Mouse (Mus musculus) brain, embryonic 14.5 days (tissue): ENCODE results near the gene Hes3. TPM values are rescaled to one million over a fixed set of nuclear protein-coding genes. Genes with fewer than 3 reads are reported as not detected.
A peak's percentile ranks its signal among the peaks of the same experiment; 100 is the strongest.

ENCODE experiments used
- DNase-seq: peaks from one replicate; pipeline ENCODE4 v3.0.0-alpha.2; 2011; ENCODE audit warnings: low read depth
- CTCF ChIP-seq: fragments of 200-500 bp; IDR thresholded peaks from 2 replicates; pipeline ENCODE4 v1.5.1; 2012; ENCODE audit warnings: inconsistent platforms, mild to moderate bottlenecking, moderate library complexity, borderline replicate concordance; ENCODE audit not compliant: insufficient read depth, insufficient read length; ENCODE audit errors: extremely low read depth
- POLR2A ChIP-seq: fragments of 200-500 bp; IDR thresholded peaks from 2 replicates; pipeline ENCODE4 v1.6.1; 2012; ENCODE audit warnings: mild to moderate bottlenecking, inconsistent platforms, borderline replicate concordance; ENCODE audit not compliant: poor library complexity, insufficient read depth, insufficient read length, severe bottlenecking; ENCODE audit errors: extremely low read depth
- polyA plus RNA-seq: library from polyadenylated mRNA; depleted of rRNA; stranded (reverse); fragments of >200 nt; gene quantifications from 2 replicates; pipeline ENCODE4 v1.2.3, GENCODE M21; 2012

The Hes3 gene
- polyA plus RNA-seq, 1 experiment: 0.88 TPM

- no peak for TF ChIP-seq CTCF
- no peak for TF ChIP-seq POLR2A
- DNase-seq: no peak
Observed at GRCm38 (mm10) chr4:152321464-152321863, 30.0 kb upstream of the Hes3 start.

GRCm38 (mm10) chr4:152318517-152319234, 27.2 kb upstream of the Hes3 start, which contains the start of gene Rnf207:
Rnf207 (minus strand) TSS chr4:152318993.
- peak; percentile 59; the same call in 1 of the 2 replicates for TF ChIP-seq CTCF
- no peak for TF ChIP-seq POLR2A
- no peak for DNase-seq

GRCm38 (mm10) chr4:152317631-152318033, 26.2 kb upstream of the Hes3 start:
- no peak for DNase-seq
- TF ChIP-seq CTCF (no peak), POLR2A (no peak)

DNA sequence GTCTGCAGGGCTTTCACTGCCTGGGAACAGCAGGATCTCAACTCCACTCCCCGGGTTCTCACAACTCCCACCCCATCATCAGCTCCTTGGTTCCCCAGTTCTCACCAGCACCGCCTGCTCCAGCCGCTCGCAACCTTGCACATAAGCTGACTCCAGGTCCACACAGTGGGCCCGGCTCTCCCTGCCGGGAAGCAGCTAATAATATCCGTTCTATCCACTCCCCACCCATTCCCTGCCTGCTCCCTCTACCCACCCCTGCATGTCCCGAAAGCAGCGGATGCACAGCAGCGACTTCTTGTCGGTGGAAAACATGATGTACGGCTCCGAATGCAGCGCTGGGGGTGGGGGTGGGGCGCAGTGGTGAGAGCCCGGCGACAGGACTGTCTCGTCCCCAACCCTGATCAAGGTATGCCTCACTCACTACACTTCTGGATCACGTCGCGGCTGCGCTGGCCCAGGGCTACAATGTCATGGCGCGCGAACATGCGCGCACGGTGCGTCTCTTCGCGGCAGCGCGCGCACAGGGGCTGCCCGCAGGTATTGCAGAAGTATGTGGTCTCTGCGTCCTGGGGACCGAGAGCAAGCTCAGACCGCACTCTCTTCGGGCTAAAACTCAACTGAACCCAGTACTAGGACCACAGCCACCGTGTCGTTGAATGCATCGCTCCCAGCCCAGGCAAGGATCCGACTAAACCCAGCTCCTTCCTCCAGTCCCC, 24.2 kb upstream of the Hes3 start:
- TF ChIP-seq CTCF (no peak), POLR2A (no peak)
- DNase-seq: no peak

DNA sequence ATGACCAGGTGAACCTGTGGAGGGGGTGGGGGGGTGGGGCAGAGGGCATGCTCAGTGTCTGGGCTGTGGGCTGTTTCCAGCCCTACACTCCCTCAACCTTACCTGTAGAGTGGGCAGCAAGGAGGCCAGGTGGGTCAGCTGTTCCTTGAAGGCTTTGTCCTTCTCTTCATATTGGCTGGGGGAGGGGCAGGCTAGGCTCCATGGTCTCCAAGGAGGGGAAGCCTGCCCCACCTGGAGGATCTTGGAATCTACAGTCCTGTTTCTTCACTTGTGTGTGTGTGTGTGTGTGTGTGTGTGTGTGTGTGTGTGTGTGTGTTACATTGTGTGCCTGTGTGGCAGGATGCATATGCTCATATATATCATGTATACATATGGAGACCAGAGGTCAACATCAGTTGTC, 22.5 kb upstream of the Hes3 start:
- TF ChIP-seq CTCF: peak; percentile 36; the same call in 1 of the 2 replicates
- TF ChIP-seq POLR2A: no peak
- peak; percentile 59 for DNase-seq

DNA sequence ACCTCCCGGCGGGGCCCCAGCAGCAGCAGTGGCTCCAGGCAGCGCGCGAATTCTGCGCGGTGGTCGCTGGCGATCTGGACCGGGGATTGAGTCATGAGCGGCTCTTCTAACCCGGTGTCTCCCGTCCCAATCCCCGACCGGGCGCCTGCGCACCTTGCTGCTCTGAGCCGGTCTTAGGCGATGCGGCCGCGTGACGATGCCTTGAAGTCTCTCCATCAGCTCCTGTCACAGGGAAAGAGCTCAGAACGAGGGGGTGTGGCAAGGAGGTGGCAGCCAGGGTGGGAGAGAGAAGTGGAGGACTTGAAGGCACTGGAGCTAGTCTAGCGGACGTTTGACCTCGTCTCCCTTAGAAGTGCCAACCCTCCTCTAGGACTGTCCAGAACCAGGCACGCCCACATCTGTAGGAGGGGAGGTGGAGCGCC, 21.8 kb upstream of the Hes3 start:
- no peak for TF ChIP-seq CTCF
- TF ChIP-seq POLR2A: no peak
- peak; percentile 56 for DNase-seq

DNA sequence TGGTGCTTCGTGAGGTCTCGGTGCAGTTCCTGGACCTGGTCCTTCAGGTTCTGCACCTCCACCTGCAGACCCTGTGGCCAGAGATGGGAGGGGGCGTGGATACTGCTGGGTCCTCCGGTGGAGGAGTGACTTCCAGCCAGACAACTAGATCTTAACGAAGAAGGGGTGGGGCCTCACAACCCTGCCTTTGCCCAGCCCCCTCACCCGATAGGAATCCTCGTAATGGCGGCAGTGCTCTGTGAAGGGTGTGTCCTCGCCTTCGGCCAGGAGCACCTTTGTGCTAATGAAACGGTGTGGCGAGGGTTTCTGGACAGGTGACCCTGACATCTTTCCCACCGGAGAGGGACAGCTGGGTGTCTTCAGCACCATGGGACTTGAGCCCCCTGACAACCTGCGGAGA, 20.7 kb upstream of the Hes3 start:
- TF ChIP-seq POLR2A (no peak), CTCF (no peak)
- no peak for DNase-seq

DNA sequence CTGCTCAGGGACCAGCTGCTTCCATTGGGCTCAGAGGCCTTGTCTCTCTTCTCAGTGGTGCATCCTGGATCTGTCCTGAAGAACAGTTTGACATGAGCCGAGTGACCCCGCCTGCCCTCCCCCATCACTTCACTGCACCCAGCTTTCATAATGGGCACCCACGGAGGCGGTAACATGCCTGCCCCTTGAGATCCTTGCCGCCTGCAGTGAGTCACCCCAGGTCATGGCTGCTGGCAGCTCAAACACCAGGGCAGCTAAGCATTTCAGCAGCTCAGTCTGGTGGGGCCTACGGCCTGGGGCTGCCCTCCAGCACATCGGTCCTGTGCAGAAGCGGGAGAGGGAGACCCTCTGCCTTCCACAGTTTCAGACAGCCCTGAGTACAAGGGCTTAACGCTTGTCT, 16.1 kb upstream of the Hes3 start:
- DNase-seq: no peak
- TF ChIP-seq POLR2A: no peak
- no peak for TF ChIP-seq CTCF

- TF ChIP-seq CTCF: no peak
- TF ChIP-seq POLR2A: no peak
- DNase-seq: no peak
Observed at GRCm38 (mm10) chr4:152305991-152306390, 14.5 kb upstream of the Hes3 start.

DNA sequence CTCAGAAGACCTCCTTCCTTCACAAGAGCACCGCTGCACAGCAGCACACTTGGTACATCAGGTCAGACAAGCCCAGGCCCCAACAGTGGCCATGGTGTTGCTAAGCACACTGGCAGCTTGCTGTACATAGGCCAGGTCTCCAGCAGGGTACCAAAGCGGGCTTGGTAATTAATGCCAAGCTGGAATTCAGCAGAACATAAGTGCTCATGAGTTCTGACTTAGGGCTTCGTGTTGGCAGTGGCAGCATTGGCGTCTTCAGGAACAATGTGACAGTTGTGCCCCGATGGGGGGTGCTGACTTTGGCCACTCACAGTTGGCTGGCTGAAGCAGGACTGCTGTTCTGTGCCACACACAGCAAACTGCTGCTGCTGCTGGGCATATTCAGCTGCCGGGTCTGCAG, 13.2 kb upstream of the Hes3 start:
- DNase-seq: no peak
- TF ChIP-seq POLR2A (no peak), CTCF (no peak)

GRCm38 (mm10) chr4:152303172-152303571, 11.7 kb upstream of the Hes3 start:
- no peak for TF ChIP-seq POLR2A
- no peak for TF ChIP-seq CTCF
- no peak for DNase-seq
